Mouse (Mus musculus) lung, embryonic 14.5 days (tissue): ENCODE results near the gene Rccd1. TPM values are rescaled to one million over a fixed set of nuclear protein-coding genes. Genes with fewer than 3 reads are reported as not detected.

Experiments
- ATAC-seq: fragments of 200-750 bp; cut with Nextera tagmentation; 2 replicates; pipeline ENCODE4 v1.8.0; 2017; ENCODE audit warnings: mild to moderate bottlenecking, moderate TSS enrichment, moderate library complexity; ENCODE audit not compliant: insufficient read depth
- DNase-seq: peaks from one replicate; pipeline ENCODE4 v3.0.0-alpha.2; 2015
- H3K27ac ChIP-seq: fragments of 300-500 bp; sonication (generic); 2 replicates; pipeline ENCODE4 v1.5.1; 2014; ENCODE audit warnings: low read depth, mild to moderate bottlenecking, moderate library complexity
- H3K27me3 ChIP-seq: fragments of 300-500 bp; sonication (generic); 2 replicates; pipeline ENCODE4 v1.6.1; 2014; ENCODE audit warnings: low read length, control low read depth; ENCODE audit not compliant: insufficient read depth
- H3K36me3 ChIP-seq: fragments of 300-500 bp; sonication (generic); 2 replicates; pipeline ENCODE4 v1.6.1; 2014; ENCODE audit warnings: control low read depth; ENCODE audit not compliant: insufficient read depth
- H3K4me1 ChIP-seq: fragments of 300-500 bp; sonication (generic); 2 replicates; pipeline ENCODE4 v1.6.1; 2014; ENCODE audit warnings: antibody characterized with exemption, control low read depth; ENCODE audit not compliant: insufficient read depth
- H3K4me2 ChIP-seq: fragments of 300-500 bp; sonication (generic); 2 replicates; pipeline ENCODE4 v1.6.1; 2014; ENCODE audit warnings: mild to moderate bottlenecking
- H3K4me3 ChIP-seq: fragments of 300-500 bp; sonication (generic); 2 replicates; pipeline ENCODE4 v1.5.1; 2014; ENCODE audit warnings: low read depth, low read length
- H3K9ac ChIP-seq: fragments of 300-500 bp; sonication (generic); 2 replicates; pipeline ENCODE4 v1.6.1; 2014
- H3K9me3 ChIP-seq: fragments of 300-500 bp; sonication (generic); 2 replicates; pipeline ENCODE4 v1.6.1; 2016; ENCODE audit warnings: low read depth, low read length, control low read depth
- CTCF ChIP-seq: IDR thresholded peaks from 2 replicates; pipeline ENCODE4 v1.5.1; 2016; ENCODE audit warnings: antibody characterized with exemption, low read depth
- WGBS: fragments of 180-500 bp; shearing (Covaris S2); extraction: QIAGEN DNeasy Blood & Tissue Kit; methylation state at CpG from one replicate; pipeline ENCODE4 v1.1.7; 2014; 5-methylcytosine and 5-hydroxymethylcytosine counted together
- polyA plus RNA-seq: library from polyadenylated mRNA; unstranded; fragments of >200 nt; fragmentation: Nextera tagmentation; extraction: Ambion mirVana; gene quantifications from 2 replicates; pipeline ENCODE4 v1.2.1, GENCODE M21; 2014

Gene Rccd1
- polyA plus RNA-seq, 1 experiment from 2014 or later: 11.0 TPM

DNA sequence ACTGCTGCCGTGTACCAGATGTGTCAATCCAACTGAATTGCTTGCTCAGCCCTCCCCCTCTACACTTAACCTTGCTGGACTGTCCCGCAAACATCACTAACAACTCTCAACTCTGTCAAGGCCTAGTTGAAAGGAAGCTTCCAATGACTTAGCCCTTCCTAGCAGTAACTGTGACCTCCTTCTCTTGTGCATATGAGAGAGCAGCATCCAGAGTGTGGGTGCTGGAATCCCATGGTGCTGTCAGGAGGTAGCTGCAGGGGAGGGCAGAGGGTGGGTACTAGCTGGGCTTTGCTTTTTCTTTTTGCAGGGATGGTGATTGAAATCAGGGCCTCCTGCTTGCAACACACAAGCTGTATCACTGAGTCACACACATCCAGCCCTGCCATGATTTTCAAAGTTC, 50.8 kb downstream of the Rccd1 start:
- peaks cover 8% of the 10 kb centered on the region; the same call in 1 of the 2 replicates for H3K4me1 ChIP-seq
- ATAC-seq: no peak
- H3K27me3 ChIP-seq: no peaks in the 10 kb centered on the region
- peaks cover 46% of the 10 kb centered on the region for H3K36me3 ChIP-seq
- TF ChIP-seq CTCF: no peak
- no peak overlapping the region for H3K9ac ChIP-seq
- no peak for DNase-seq
- peaks cover 6% of the 10 kb centered on the region; the same call in 1 of the 2 replicates for H3K9me3 ChIP-seq
- H3K27ac ChIP-seq: no peak overlapping the region
- H3K4me2 ChIP-seq: no peak overlapping the region
- no peak overlapping the region for H3K4me3 ChIP-seq
- 83% methylated on average over 2 of the region's 2 CpGs for WGBS

DNA sequence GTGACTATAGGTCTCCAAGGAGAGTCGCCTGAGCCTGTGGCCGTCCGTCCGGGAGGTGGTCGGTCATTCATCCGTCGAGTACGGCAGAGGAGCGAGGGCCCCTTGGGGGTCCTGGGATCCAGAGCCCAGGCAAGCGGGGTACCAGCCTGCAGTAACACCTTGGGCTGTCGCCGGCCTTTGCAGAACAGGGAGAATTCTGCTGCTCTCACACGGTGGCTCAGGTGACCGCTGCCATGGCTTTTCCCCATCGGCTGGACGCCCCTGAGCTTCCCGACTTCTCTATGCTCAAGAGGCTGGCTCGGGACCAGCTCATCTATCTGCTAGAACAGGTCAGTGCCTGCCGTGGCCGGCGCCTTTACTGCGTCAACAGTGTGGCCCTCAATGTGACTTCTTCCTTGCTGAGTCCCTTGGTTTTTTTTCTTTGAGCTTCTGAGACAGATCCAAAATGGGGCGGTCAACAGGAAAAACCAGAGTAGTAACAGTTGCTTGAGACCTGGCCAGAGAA, 54.5 kb downstream of the Rccd1 start:
- ATAC-seq (peak; percentile 72), DNase-seq (peak; percentile 37)
- under 1% methylated on average over 23 of the region's 23 CpGs for WGBS
- H3K4me1 ChIP-seq: peaks cover 8% of the 10 kb centered on the region; the same call in 1 of the 2 replicates
- peaks cover 4% of the 10 kb centered on the region; the same call in 1 of the 2 replicates for H3K9me3 ChIP-seq
- no peak for TF ChIP-seq CTCF
- H3K27me3 ChIP-seq: no peaks in the 10 kb centered on the region
- peak overlapping the region; percentile 45; the same call in 1 of the 2 replicates for H3K27ac ChIP-seq
- H3K4me2 ChIP-seq: peak overlapping the region; percentile 90
- peaks cover 40% of the 10 kb centered on the region for H3K36me3 ChIP-seq
- peak overlapping the region; percentile 75 for H3K9ac ChIP-seq
- H3K4me3 ChIP-seq: peak overlapping the region; percentile 82

DNA sequence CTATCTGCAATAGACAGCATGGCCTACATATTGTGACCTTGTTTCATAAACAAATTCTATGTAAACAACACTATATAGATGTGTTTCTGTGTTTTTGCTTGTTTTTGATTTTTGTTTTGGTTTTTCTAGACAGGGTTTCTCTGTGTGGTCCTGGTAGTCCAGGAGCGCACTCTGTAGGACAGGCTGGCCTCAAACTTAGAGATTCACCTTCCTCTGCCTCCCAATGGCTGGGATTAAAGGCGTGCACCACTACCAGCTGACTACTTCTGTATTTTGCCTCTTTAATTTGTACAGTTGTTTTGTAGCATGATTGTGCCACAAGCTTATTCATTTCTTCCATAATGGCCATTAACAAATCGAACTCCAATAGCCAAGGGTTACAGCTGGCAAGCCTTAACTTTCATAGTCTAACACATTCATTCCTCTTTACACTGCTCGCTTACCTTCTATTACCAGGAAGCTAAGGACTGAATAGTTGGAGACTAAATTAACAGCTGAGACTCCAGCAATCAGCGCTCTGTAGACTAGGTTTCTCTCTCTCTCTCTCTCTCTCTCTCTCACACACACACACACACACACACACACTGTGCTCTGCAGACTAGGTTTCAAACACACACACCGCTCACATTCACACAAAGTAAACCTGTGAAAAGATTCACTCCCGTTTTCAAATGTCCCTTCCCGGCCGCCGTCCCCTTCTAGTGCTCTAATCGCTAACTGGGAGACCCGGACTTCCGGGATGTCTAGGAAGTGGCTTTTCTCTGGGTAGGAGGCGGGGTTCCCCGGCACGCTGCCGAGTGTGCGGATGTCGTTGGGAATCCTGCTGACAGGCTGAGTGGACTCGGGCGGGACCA, 55.1 kb downstream of the Rccd1 start, which contains the start of gene Vps33b:
Gene Vps33b (plus strand): TSS at position 753 of the 854 bp plus-strand sequence.
- Histone ChIP-seq H3K36me3 (peaks cover 40% of the 10 kb centered on the region), H3K27ac (peak within 1 kb of the TSS; percentile 63; the same call in 1 of the 2 replicates), H3K27me3 (no peaks in the 10 kb centered on the region), H3K9me3 (no peaks in the 10 kb centered on the region), H3K4me2 (peak within 1 kb of the TSS; percentile 90), H3K9ac (peak within 1 kb of the TSS; percentile 75), H3K4me3 (peak within 1 kb of the TSS; percentile 82), H3K4me1 (peaks cover 8% of the 10 kb centered on the region; the same call in 1 of the 2 replicates)
- no peak for TF ChIP-seq CTCF
- 3% methylated on average over 21 of the region's 21 CpGs for WGBS
- DNase-seq: peak; percentile 98
- ATAC-seq: peak; percentile 94

DNA sequence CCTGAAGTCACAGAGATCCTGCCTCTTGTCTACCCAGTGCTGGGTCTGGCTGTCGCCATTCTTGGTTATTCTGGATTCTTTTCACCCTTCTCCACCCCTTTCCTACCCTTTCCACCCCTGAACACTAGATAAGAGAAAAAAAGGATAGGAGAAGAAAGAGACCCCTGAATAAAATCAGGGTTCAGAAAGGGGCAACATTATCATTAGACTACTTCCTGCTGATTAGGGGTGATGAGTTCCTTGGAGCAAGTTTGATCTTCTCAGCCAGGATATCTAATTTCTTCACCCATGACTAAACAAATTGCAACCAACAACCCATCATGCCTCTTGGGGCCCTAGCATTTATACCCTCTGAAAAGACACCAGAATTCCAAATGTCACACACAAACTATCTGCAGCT, 56.5 kb downstream of the Rccd1 start:
- Histone ChIP-seq H3K36me3 (peaks cover 46% of the 10 kb centered on the region), H3K4me3 (no peak overlapping the region), H3K9ac (no peak overlapping the region), H3K4me2 (no peak overlapping the region), H3K9me3 (no peaks in the 10 kb centered on the region), H3K27me3 (no peaks in the 10 kb centered on the region), H3K4me1 (peaks cover 8% of the 10 kb centered on the region; the same call in 1 of the 2 replicates), H3K27ac (no peak overlapping the region)
- WGBS: 71% methylated on average over 1 of the region's 1 CpGs
- ATAC-seq (no peak), DNase-seq (no peak)
- TF ChIP-seq CTCF: no peak

DNA sequence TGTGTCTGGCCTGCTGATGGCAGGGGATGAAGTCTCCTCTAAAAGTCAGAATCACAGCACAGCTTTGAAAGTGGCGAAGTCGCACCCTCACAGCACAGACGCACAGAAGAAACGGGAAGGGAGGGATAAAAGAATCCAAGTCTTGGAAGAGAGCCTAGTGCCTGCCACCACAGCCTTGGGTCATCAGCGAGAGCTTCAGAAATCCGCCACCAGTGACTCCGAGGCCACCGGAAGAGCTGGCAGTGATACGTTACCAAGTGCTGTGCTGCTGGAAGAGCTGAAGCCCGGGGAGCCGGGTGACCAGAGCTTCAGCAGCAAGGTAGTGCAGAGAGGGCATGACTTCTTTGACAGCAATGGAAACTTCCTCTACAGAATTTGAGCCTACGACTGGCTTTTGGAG, 59.6 kb downstream of the Rccd1 start:
- DNase-seq (no peak), ATAC-seq (no peak)
- peaks cover 42% of the 10 kb centered on the region for H3K36me3 ChIP-seq
- no peak overlapping the region for H3K9ac ChIP-seq
- H3K4me1 ChIP-seq: peaks cover 4% of the 10 kb centered on the region; the same call in 1 of the 2 replicates
- H3K27ac ChIP-seq: no peak overlapping the region
- no peak overlapping the region for H3K4me2 ChIP-seq
- TF ChIP-seq CTCF: no peak
- WGBS: 93% methylated on average over 12 of the region's 12 CpGs
- H3K9me3 ChIP-seq: no peaks in the 10 kb centered on the region
- H3K4me3 ChIP-seq: no peak overlapping the region
- H3K27me3 ChIP-seq: no peaks in the 10 kb centered on the region

DNA sequence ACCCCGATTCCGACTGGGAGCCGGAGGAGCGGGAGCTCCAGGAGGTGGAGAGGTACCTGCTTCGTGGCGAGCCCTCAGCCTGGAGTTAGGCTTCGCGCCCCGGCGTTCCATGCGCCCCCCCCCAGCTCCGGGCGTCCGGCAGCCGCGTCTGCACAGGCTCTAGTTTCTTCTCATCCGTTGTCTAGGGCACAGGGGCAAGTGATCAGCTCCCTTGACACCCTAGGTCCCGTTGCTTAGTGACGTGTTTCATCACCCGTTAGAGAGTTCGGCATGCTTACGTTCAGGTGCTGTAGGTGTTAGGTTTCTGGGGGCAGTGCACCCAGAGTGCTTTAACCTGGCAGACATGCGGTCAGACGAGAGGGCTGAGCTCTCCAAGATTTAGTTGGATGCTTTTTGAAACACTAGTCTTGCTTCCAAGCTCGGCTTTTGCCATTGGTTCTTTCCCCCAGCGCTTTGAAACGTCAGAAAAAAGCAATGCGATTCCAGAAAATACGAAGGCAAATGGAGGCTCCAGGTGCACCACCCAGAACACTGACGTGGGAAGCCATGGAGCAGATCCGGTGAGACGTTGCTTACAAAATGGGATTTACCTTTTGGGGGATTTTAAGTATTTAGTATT, 62.8 kb downstream of the Rccd1 start:
- DNase-seq: peak; percentile 26
- under 1% methylated on average over 32 of the region's 32 CpGs for WGBS

More for the DNA sequence above, 62.8 kb downstream of the Rccd1 start:
- H3K4me3 ChIP-seq: peak overlapping the region; percentile 76
- H3K9ac ChIP-seq: peak overlapping the region; percentile 85
- H3K36me3 ChIP-seq: peaks cover 35% of the 10 kb centered on the region
- no peak for TF ChIP-seq CTCF
- H3K9me3 ChIP-seq: no peaks in the 10 kb centered on the region
- H3K4me2 ChIP-seq: peak overlapping the region; percentile 77
- H3K4me1 ChIP-seq: no peaks in the 10 kb centered on the region
- H3K27ac ChIP-seq: peak overlapping the region; percentile 78
- no peaks in the 10 kb centered on the region for H3K27me3 ChIP-seq
- peak; percentile 70 for ATAC-seq
